Mouse (Mus musculus) left cerebral cortex, postnatal 36 days (tissue): ENCODE measurements around the gene Tead4. TPM values are rescaled to one million over a fixed set of nuclear protein-coding genes. Genes with fewer than 3 reads are reported as not detected.
A peak's percentile ranks its signal among the peaks of the same experiment; 100 is the strongest.
"Not testable (repeated sequence)": the region's sequence is repeated elsewhere in the genome, so short reads cannot be mapped to it uniquely, and the experiment has no call there.

Experiments
- DNase-seq, 2 experiments: peaks; one replicate each; pipeline ENCODE4 v3.0.0; 2021 to 2022; ENCODE audit warnings: low spot score in 2 of 2, mixed read lengths in 1 of 2
- intact Hi-C: fragments of 180-260 bp; cut with DNase I; formaldehyde crosslinking; loops from one replicate; pipeline ENCODE4 v1.15.1; 2025
- total RNA-seq, 2 experiments: library from RNA; stranded (reverse); gene quantifications; 2 replicates each; pipeline ENCODE4 v1.2.3; 2021

Gene Tead4
- 1 to 10 TPM in 1 of 2 experiments, under 1 TPM in 1; 0.39 to 1.2 TPM for total RNA-seq

GRCm38 (mm10) chr6:128300134-128301001 lies at the start of gene Tead4:
Tead4 (minus strand) TSS chr6:128300823.
- intact Hi-C loops, result no loop called here
- peak in 1 of 2 experiments; percentile 34 for DNase-seq

- intact Hi-C loops, result no loop called here
- no peak for DNase-seq
These were observed 49.1 kb upstream of the Tead4 start for GRCm38 (mm10) chr6:128349711-128350110.

DNA sequence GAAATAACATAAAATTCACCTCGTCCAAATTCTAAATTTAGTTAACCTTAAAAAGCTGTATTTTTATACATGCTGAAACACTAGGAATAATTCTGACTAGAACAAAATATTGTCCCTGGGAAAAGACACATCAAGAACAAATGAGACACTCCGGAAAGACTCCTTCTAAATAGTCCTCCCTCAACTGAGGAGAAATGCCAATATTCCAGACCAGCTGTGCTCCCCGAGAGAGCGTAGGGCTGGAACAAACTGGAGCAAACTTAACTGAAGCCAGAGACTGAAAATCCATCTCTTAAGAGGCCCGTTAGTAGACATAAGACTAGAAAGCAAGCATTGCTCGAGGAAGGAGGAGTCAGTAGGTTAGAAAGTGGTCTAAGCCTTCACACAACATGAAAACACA lies 46.2 kb upstream of the Tead4 start:
- intact Hi-C loops, result no loop called here
- DNase-seq, result peak in 1 of 2 experiments; percentile 14

DNA sequence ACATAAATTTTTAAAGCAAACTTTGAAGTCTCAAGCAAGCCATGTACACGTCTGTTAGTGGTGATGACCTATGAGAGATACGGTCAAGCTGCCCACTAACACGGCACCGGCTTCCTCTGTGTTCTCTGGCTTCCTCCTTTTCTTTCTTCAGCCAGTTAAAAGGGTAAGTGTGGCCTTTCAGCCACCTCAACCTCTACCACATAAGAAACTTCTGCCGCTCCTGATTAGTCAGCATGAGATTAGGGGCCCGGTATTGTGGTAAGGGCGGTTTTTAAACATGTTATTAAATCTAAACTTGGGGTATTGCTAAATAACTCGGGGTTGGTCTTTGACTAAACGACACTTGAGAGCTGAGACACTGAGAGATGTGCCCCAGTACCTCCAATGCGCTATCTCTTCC lies 45.0 kb upstream of the Tead4 start:
- intact Hi-C loops, result no loop called here
- no peak for DNase-seq

- intact Hi-C loops, result no loop called here
- no peak for DNase-seq
These were observed 41.5 kb upstream of the Tead4 start for GRCm38 (mm10) chr6:128341956-128342723.

DNA sequence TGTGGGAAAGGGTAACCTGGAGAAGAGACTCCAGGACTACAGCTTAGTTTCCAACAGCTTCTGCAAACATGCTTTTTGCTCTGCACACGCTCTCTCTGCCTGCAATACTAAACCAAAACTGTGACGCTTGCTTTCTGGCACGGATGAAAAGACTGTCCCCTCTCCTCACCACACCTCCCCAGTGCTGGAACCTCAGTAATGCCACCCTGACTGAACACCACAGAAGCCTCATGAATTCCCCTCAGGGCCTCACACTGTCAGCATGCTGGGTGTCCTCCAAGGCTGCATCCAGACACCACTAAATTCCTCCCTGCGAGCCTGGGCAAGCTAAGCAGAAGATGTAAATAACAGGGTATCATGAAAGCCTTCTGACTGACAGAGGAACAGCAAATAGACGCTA lies 38.3 kb upstream of the Tead4 start:
- no peak for DNase-seq
- intact Hi-C loops, result no loop called here

GRCm38 (mm10) chr6:128337467-128337866 lies 36.8 kb upstream of the Tead4 start:
- intact Hi-C loops, result no loop called here
- no peak for DNase-seq

GRCm38 (mm10) chr6:128334397-128335124 lies 33.9 kb upstream of the Tead4 start:
- intact Hi-C loops, result no loop called here
- peak; percentile 48 to 59 for DNase-seq

DNA sequence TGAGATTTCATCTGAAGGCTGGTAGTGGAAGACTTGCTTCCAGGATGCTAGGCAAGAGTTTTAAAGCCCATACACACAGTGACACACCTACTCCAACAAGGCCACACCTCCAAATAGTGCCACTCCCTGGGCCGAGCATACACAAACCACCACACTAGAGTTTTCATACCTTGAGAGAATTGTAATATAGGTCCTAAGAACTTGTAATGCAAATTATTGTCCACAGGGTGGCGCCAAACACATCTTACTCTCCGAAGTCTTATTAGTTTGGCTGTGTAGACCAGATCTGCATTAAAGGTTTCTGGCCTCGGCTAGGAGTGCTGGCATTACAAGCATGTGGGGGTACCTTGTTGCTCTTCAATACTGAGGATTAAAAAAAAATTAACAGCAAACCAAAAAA lies 17.7 kb upstream of the Tead4 start:
- intact Hi-C loops, result loop anchor here (2.0 to 5.0 kb wide), 2 partner anchors 40 to 94 kb away; no protein-coding TSS in a partner anchor
- DNase-seq, result peak; percentile 18 to 52

DNA sequence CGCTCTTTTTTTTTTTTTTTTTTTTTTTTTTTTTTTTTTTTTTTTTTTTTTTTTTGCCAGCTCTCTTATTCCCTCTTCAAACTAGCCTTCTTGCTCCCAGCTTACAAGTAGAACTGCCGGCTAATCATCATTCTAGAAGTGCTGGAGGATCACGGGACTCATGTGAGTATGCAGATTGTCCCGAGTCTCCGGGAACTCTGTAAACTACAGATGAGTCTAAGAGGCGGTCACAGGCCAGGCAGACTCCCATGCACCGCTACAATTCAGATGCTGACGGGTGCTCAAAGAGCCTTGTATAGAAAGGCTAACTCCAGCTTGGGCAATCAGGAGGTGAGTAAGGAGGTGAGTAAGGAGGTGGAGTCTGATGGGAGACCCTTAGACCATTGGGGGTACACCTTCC lies 15.0 kb upstream of the Tead4 start:
- no peak for DNase-seq
- intact Hi-C loops, result loop anchor here (5.0 kb wide), 1 partner anchor 97 kb away; no protein-coding TSS in a partner anchor

DNA sequence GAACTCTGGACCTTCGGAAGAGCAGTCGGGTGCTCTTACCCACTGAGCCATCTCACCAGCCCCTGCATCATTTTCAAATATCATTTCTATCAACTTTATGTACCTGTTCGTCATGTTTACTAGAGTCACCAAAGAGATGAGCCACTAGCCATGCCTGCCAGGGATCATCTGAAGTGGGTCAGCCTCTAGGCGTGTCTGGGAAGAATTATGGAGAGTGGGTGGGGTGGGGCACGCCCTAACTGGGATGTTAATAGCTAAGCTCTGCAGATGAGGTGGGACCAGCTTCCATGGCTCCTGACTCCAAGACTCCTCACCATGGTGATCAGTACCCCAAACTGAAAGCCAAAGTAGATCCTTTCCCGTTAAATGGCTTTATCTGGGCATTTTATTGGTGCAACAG lies 14.2 kb upstream of the Tead4 start:
- no peak for DNase-seq
- intact Hi-C loops, result loop anchor here (5.0 kb wide), 1 partner anchor 98 kb away; no protein-coding TSS in a partner anchor

DNA sequence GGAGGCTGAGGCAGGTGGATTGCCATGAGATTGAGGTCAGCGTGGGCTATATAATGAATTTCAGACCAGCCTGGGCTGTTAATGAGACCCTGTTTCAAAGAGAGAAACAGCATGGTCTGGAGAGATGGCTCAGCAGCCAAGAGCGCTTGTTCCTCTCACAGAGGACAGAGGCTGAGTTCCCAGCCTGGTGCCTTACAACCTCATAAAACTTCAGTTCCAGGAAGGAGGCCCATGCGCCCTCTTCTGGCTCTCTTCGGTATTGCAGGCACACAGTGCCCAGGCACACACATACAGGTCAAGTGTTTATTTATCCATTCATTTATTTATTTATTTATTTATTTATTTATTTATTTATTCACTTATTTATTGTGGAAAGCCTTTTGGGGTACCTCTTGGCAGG lies 7.7 kb upstream of the Tead4 start:
- no peak for DNase-seq
- intact Hi-C loops, result loop anchor here (2.0 kb wide), 1 partner anchor 76 kb away; no protein-coding TSS in a partner anchor

- intact Hi-C loops, result no loop called here
- DNase-seq, result no peak
These were observed 4.2 kb upstream of the Tead4 start for GRCm38 (mm10) chr6:128304801-128305200.

- intact Hi-C loops, DNase-seq: not testable (repeated sequence)
These were observed 2.0 kb upstream of the Tead4 start for GRCm38 (mm10) chr6:128302640-128303039.

- intact Hi-C loops, result no loop called here
- DNase-seq, result no peak
These were observed 1.3 kb upstream of the Tead4 start for GRCm38 (mm10) chr6:128301891-128302290.

- DNase-seq, result no peak
- intact Hi-C loops, result no loop called here
These were observed 835 bp upstream of the Tead4 start for GRCm38 (mm10) chr6:128301458-128301857.

GRCm38 (mm10) chr6:128299292-128300133 lies 1.1 kb downstream of the Tead4 start:
- intact Hi-C loops, result no loop called here
- DNase-seq, result peak in 1 of 2 experiments; percentile 16

- intact Hi-C loops, result no loop called here
- no peak for DNase-seq
These were observed 2.4 kb downstream of the Tead4 start for GRCm38 (mm10) chr6:128298246-128298645.
